Mouse (Mus musculus): ENCODE results near the gene Aipl1. TPM values are rescaled to one million over a fixed set of nuclear protein-coding genes. Genes with fewer than 3 reads are reported as not detected.
A peak's percentile ranks its signal among the peaks of the same experiment; 100 is the strongest.

The Aipl1 gene
- total and polyA plus RNA-seq, 3 experiments, result 0.71 to 0.93 (median 0.81) TPM

DNA sequence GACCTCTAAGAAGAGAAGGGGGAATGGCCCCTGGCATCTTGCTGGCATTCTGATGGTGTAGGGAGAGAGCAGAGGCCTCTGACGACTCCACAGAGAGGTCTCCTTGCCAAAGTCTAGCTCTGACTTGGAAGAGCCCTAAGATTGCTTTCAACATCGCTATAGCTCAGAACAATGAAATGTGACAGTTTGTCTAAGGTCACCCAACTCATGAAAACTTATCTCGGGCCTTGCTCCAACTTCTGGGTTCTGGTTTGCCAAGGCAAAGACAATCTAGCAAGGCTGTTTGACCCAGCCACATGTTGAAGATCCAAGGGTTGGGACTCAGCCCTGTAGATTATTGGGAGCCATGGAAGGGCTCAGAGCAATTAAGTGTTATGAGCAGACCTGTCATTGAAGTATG lies 6.9 kb upstream of the Aipl1 start:
- Histone ChIP-seq H3K27ac (ENCODE audit: insufficient read depth, low read depth) (no peak overlapping the region), H3K79me2 (replicated peaks; ENCODE audit: control insufficient read depth, extremely low read depth, insufficient read depth, poor library complexity, severe bottlenecking) (no peaks in the 10 kb centered on the region), H3K36me3 (replicated peaks in 1 of 2; ENCODE audit: control insufficient read depth in 1 of 2, insufficient read depth in 1 of 2, low read length in 1 of 2) (peaks cover 10 to 56% of the 10 kb centered on the region in 2 experiments), H3K27me3 (replicated peaks) (peaks cover 5% of the 10 kb centered on the region), H3K9me3 (replicated peaks; ENCODE audit: low read length) (no peaks in the 10 kb centered on the region), H3K4me3 (replicated peaks in 1 of 3; ENCODE audit: low read depth in 2 of 3, low read length in 2 of 3, poor library complexity in 1 of 3) (no peak overlapping the region), H3K9ac (ENCODE audit: insufficient read depth, low read depth) (no peak overlapping the region), H3K4me2 (ENCODE audit: insufficient read depth, low read depth, poor library complexity, severe bottlenecking) (no peak overlapping the region), H3K4me1 (ENCODE audit: control insufficient read depth in 1 of 2, insufficient read depth in 2 of 2) (peaks cover 15 to 56% of the 10 kb centered on the region in 2 experiments)
- dilution Hi-C loops (cut with MboI; ENCODE audit: extremely low pct_ligation_motif_present, extremely low pct_unique_long_range_greater_than_20kb, low sequenced_read_pairs) (no loop called here), in situ Hi-C loops (cut with MboI; ENCODE audit: low pct_ligation_motif_present, low pct_unique_long_range_greater_than_20kb, low sequenced_read_pairs) (loop anchor here (25.0 kb wide), 1 partner anchor 482 kb away; no protein-coding TSS in a partner anchor)
- no peak for DNase-seq (ENCODE audit: extremely low read depth)
- TF ChIP-seq POLR2AphosphoS2 (IDR thresholded peaks at IDR 0.05; ENCODE audit: low read depth, low read length), result no peak
- no peak for TF ChIP-seq PAX5 (IDR thresholded peaks at IDR 0.05; ENCODE audit: low read length)
- no peak for TF ChIP-seq BHLHE40 (IDR thresholded peaks at IDR 0.05; ENCODE audit: low read depth, low read length)
- no peak for TF ChIP-seq ZNF384 (IDR thresholded peaks at IDR 0.05; ENCODE audit: low read depth, low read length)
- TF ChIP-seq EP300 (IDR thresholded peaks at IDR 0.05; ENCODE audit: low read length), result no peak
- TF ChIP-seq ZKSCAN1 (IDR thresholded peaks at IDR 0.05; ENCODE audit: borderline replicate concordance, low read depth, low read length), result no peak
- TF ChIP-seq USF1 (IDR thresholded peaks at IDR 0.05; ENCODE audit: low read depth, low read length), result no peak
- no peak for TF ChIP-seq MAFK (IDR thresholded peaks at IDR 0.05; ENCODE audit: insufficient replicate concordance, low read length)
- TF ChIP-seq NELFE (IDR thresholded peaks at IDR 0.05; ENCODE audit: low read depth, low read length), result no peak
- TF ChIP-seq ETS1 (conservative IDR thresholded peaks at IDR 0.05; ENCODE audit: low read depth, low read length), result no peak
- no peak for TF ChIP-seq IRF4 (IDR thresholded peaks at IDR 0.05; ENCODE audit: low read depth, low read length)
- no peak for TF ChIP-seq NRF1 (IDR thresholded peaks at IDR 0.05; ENCODE audit: low read depth, low read length)
- no peak for TF ChIP-seq E2F4 (IDR thresholded peaks at IDR 0.05; ENCODE audit: insufficient replicate concordance, low read depth, low read length)
- no peak for TF ChIP-seq CHD1 (IDR thresholded peaks at IDR 0.05; ENCODE audit: low read depth, low read length)
- no peak for TF ChIP-seq SIN3A (IDR thresholded peaks at IDR 0.05; ENCODE audit: low read length)
- TF ChIP-seq ZMIZ1 (IDR thresholded peaks at IDR 0.05; ENCODE audit: low read depth, low read length), result no peak
- no peak for TF ChIP-seq RAD21 (IDR thresholded peaks at IDR 0.05; ENCODE audit: low read depth, low read length)
- TF ChIP-seq ZC3H11A (IDR thresholded peaks at IDR 0.05; ENCODE audit: low read depth, low read length), result no peak

DNA sequence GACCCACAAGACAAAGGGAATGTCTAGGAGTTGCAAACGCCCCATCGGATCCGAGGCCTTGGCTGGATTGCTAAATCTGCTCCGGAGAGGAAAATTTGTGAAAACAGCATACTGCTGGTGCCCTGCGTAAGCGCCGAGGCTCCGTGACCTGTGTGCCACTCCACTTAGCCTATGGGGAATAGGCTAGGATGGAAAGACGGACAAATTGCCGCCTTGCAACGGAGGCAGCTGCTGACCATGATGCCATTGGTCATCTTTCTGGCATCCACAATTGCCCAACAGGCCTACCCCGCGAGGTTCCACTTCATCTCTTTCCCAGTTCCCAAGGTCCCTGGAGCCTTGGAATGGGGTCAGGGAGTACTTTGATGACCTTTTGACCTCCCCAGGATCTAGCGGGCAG lies 5.3 kb upstream of the Aipl1 start:
- Histone ChIP-seq H3K9ac (ENCODE audit: insufficient read depth, low read depth) (peak overlapping the region; percentile 41), H3K36me3 (replicated peaks in 1 of 2; ENCODE audit: control insufficient read depth in 1 of 2, insufficient read depth in 1 of 2, low read length in 1 of 2) (peaks cover 10 to 41% of the 10 kb centered on the region in 2 experiments), H3K4me2 (ENCODE audit: insufficient read depth, low read depth, poor library complexity, severe bottlenecking) (peak overlapping the region; percentile 76), H3K79me2 (replicated peaks; ENCODE audit: control insufficient read depth, extremely low read depth, insufficient read depth, poor library complexity, severe bottlenecking) (no peaks in the 10 kb centered on the region), H3K4me3 (replicated peaks in 1 of 3; ENCODE audit: low read depth in 2 of 3, low read length in 2 of 3, poor library complexity in 1 of 3) (peak overlapping the region; percentile 69 to 92 (median 73)), H3K4me1 (ENCODE audit: control insufficient read depth in 1 of 2, insufficient read depth in 2 of 2) (peaks cover 15 to 54% of the 10 kb centered on the region in 2 experiments), H3K27me3 (replicated peaks) (peaks cover 11% of the 10 kb centered on the region), H3K9me3 (replicated peaks; ENCODE audit: low read length) (no peaks in the 10 kb centered on the region), H3K27ac (ENCODE audit: insufficient read depth, low read depth) (no peak overlapping the region)
- no peak for DNase-seq (ENCODE audit: extremely low read depth)
- in situ Hi-C loops (cut with MboI; ENCODE audit: low pct_ligation_motif_present, low pct_unique_long_range_greater_than_20kb, low sequenced_read_pairs), result loop anchor here (25.0 kb wide), 1 partner anchor 480 kb away; no protein-coding TSS in a partner anchor
- TF ChIP-seq MXI1 (IDR thresholded peaks at IDR 0.05; ENCODE audit: low read depth, low read length) (no peak), MYC (IDR thresholded peaks at IDR 0.05; ENCODE audit: low read depth, low read length) (peak; percentile 22; the same call in 1 of the 2 replicates)
- dilution Hi-C loops (cut with MboI; ENCODE audit: extremely low pct_ligation_motif_present, extremely low pct_unique_long_range_greater_than_20kb, low sequenced_read_pairs), result no loop called here

Data from CH12.LX (cell line).